Mouse (Mus musculus): ENCODE results near the gene Kdm5c.

GRCm38 (mm10) chrX:152224280-152224679, 8.5 kb upstream of the Kdm5c start:
- TF ChIP-seq CTCF (IDR thresholded peaks at IDR 0.05; ENCODE audit: insufficient read depth, low read length), result no peak
- TF ChIP-seq POLR2A (IDR thresholded peaks at IDR 0.05; ENCODE audit: borderline replicate concordance, extremely low read depth, low read depth, low read length), result no peak

Data from lung, adult 2 months (tissue).